Mouse (Mus musculus) lung, postnatal 4 days (tissue): ENCODE measurements around the gene Krtap31-2.

Experiments used
- DNase-seq, 2 experiments: peaks; one replicate each; pipeline ENCODE4 v3.0.0; 2021

Gene Krtap31-2

GRCm38 (mm10) chr11:99935991-99936390 lies at the start of gene Krtap31-2:
Gene Krtap31-2 (plus strand): TSS chr11:99936291.
- no peak for DNase-seq

- no peak for DNase-seq
Observed at GRCm38 (mm10) chr11:99907620-99908019, 28.5 kb upstream of the Krtap31-2 start, which contains the start of gene Krtap31-1. Gene Krtap31-1 (plus strand): TSS chr11:99907920.

GRCm38 (mm10) chr11:99914451-99914850 lies 21.6 kb upstream of the Krtap31-2 start, which contains the start of gene Gm11565:
Gene Gm11565 (plus strand): TSS chr11:99914751.
- no peak for DNase-seq

- no peak for DNase-seq
Observed at GRCm38 (mm10) chr11:99937751-99938264, 1.7 kb downstream of the Krtap31-2 start.

GRCm38 (mm10) chr11:99948175-99948574 lies 12.1 kb downstream of the Krtap31-2 start, which contains the start of gene Krtap9-5:
Gene Krtap9-5 (plus strand): TSS chr11:99948475.
- DNase-seq = no peak

GRCm38 (mm10) chr11:99964213-99964612 lies 28.1 kb downstream of the Krtap31-2 start:
- DNase-seq = no peak

- DNase-seq = no peak
Observed at GRCm38 (mm10) chr11:99965961-99966360, 29.9 kb downstream of the Krtap31-2 start.

- no peak for DNase-seq
Observed at GRCm38 (mm10) chr11:99978953-99979352, 42.9 kb downstream of the Krtap31-2 start, which contains the start of gene Krtap29-1. Gene Krtap29-1 (minus strand): TSS chr11:99979053.

GRCm38 (mm10) chr11:99982731-99983130 lies 46.6 kb downstream of the Krtap31-2 start:
- DNase-seq = no peak

GRCm38 (mm10) chr11:99983442-99983841 lies 47.4 kb downstream of the Krtap31-2 start:
- no peak for DNase-seq

- DNase-seq = no peak
Observed at GRCm38 (mm10) chr11:99985291-99986092, 49.4 kb downstream of the Krtap31-2 start.

GRCm38 (mm10) chr11:99986180-99986647 lies 50.1 kb downstream of the Krtap31-2 start, which contains the start of gene Krtap16-1:
Gene Krtap16-1 (minus strand): TSS chr11:99986597.
- DNase-seq = no peak
